Mouse (Mus musculus) embryonic facial prominence, embryonic 12.5 days (tissue): ENCODE data around the gene 2900011O08Rik. TPM values are rescaled to one million over a fixed set of nuclear protein-coding genes. Genes with fewer than 3 reads are reported as not detected.

Source experiments
- ATAC-seq: fragments of 200-750 bp; cut with Nextera tagmentation; 2 replicates; pipeline ENCODE4 v1.8.0; 2017; ENCODE audit not compliant: insufficient number of reproducible peaks, insufficient read depth, low FRiP score, low TSS enrichment
- H3K27ac ChIP-seq: fragments of 300-500 bp; sonication (generic); 2 replicates; pipeline ENCODE4 v1.5.1; 2016; ENCODE audit warnings: mild to moderate bottlenecking
- H3K27me3 ChIP-seq: fragments of 300-500 bp; sonication (generic); 2 replicates; pipeline ENCODE4 v1.6.1; 2016; ENCODE audit warnings: mild to moderate bottlenecking, moderate library complexity
- H3K36me3 ChIP-seq: fragments of 300-500 bp; sonication (generic); 2 replicates; pipeline ENCODE4 v1.6.1; 2016; ENCODE audit warnings: mild to moderate bottlenecking
- H3K4me1 ChIP-seq: fragments of 300-500 bp; sonication (generic); 2 replicates; pipeline ENCODE4 v1.6.1; 2016
- H3K4me2 ChIP-seq: fragments of 300-500 bp; sonication (generic); replicated peaks from 2 replicates; pipeline ENCODE4 v1.6.1; 2016; ENCODE audit warnings: mild to moderate bottlenecking, moderate library complexity
- H3K4me3 ChIP-seq: fragments of 300-500 bp; sonication (generic); 2 replicates; pipeline ENCODE4 v1.5.1; 2016; ENCODE audit warnings: mild to moderate bottlenecking
- H3K9ac ChIP-seq: fragments of 300-500 bp; sonication (generic); 2 replicates; pipeline ENCODE4 v1.6.1; 2016; ENCODE audit warnings: mild to moderate bottlenecking, moderate library complexity
- H3K9me3 ChIP-seq: fragments of 300-500 bp; sonication (generic); 2 replicates; pipeline ENCODE4 v1.6.1; 2016; ENCODE audit warnings: mild to moderate bottlenecking, moderate library complexity
- WGBS: fragments of 180-500 bp; shearing (Covaris S2); methylation state at CpG from one replicate; pipeline ENCODE4 v1.1.7; 2016; 5-methylcytosine and 5-hydroxymethylcytosine counted together
- polyA plus RNA-seq: library from polyadenylated mRNA; unstranded; fragments of >200 nt; fragmentation: Nextera tagmentation; extraction: Ambion mirVana; gene quantifications from 2 replicates; pipeline ENCODE4 v1.2.1, GENCODE M21; 2016

2900011O08Rik gene
- polyA plus RNA-seq, 1 experiment from 2014 or later, result 10.6 TPM

- Histone ChIP-seq H3K27ac (no peak overlapping the region), H3K4me3 (no peak overlapping the region), H3K4me2 (no peak overlapping the region), H3K27me3 (no peaks in the 10 kb centered on the region), H3K4me1 (no peaks in the 10 kb centered on the region), H3K9me3 (no peaks in the 10 kb centered on the region), H3K36me3 (peaks cover 84% of the 10 kb centered on the region), H3K9ac (no peak overlapping the region)
- no peak for ATAC-seq
- 91% methylated on average over 2 of the region's 2 CpGs for WGBS
Observed at GRCm38 (mm10) chr16:14123901-14124300, 137.5 kb downstream of the 2900011O08Rik start.

- Histone ChIP-seq H3K9me3 (no peaks in the 10 kb centered on the region), H3K4me2 (no peak overlapping the region), H3K4me3 (no peak overlapping the region), H3K27me3 (no peaks in the 10 kb centered on the region), H3K27ac (no peak overlapping the region), H3K4me1 (no peaks in the 10 kb centered on the region), H3K36me3 (peaks cover 89% of the 10 kb centered on the region), H3K9ac (no peak overlapping the region)
- ATAC-seq, result no peak
- 95% methylated on average over 7 of the region's 7 CpGs for WGBS
Observed at GRCm38 (mm10) chr16:14124709-14125108, 138.3 kb downstream of the 2900011O08Rik start.

- Histone ChIP-seq H3K27me3 (no peaks in the 10 kb centered on the region), H3K36me3 (peaks cover 90% of the 10 kb centered on the region)
- WGBS, result 94% methylated on average over 1 of the region's 1 CpGs
Observed at GRCm38 (mm10) chr16:14125253-14125652, 138.8 kb downstream of the 2900011O08Rik start.

GRCm38 (mm10) chr16:14128977-14129376 is 142.6 kb downstream of the 2900011O08Rik start:
- H3K27me3 ChIP-seq, result no peaks in the 10 kb centered on the region
- no peaks in the 10 kb centered on the region for H3K9me3 ChIP-seq
- ATAC-seq, result no peak
- no peak overlapping the region for H3K4me2 ChIP-seq
- no peaks in the 10 kb centered on the region for H3K4me1 ChIP-seq
- H3K9ac ChIP-seq, result no peak overlapping the region
- H3K27ac ChIP-seq, result no peak overlapping the region
- no peak overlapping the region for H3K4me3 ChIP-seq
- H3K36me3 ChIP-seq, result peaks cover 89% of the 10 kb centered on the region

More at GRCm38 (mm10) chr16:14125253-14125652, 138.8 kb downstream of the 2900011O08Rik start:
- no peak overlapping the region for H3K27ac ChIP-seq
- no peak overlapping the region for H3K4me2 ChIP-seq
- no peak overlapping the region for H3K9ac ChIP-seq
- ATAC-seq, result no peak
- no peaks in the 10 kb centered on the region for H3K9me3 ChIP-seq
- no peak overlapping the region for H3K4me3 ChIP-seq
- no peaks in the 10 kb centered on the region for H3K4me1 ChIP-seq

GRCm38 (mm10) chr16:14130796-14131195 is 144.4 kb downstream of the 2900011O08Rik start:
- Histone ChIP-seq H3K4me3 (no peak overlapping the region), H3K9ac (no peak overlapping the region), H3K27me3 (no peaks in the 10 kb centered on the region), H3K4me1 (no peaks in the 10 kb centered on the region), H3K36me3 (peaks cover 87% of the 10 kb centered on the region), H3K4me2 (no peak overlapping the region), H3K27ac (no peak overlapping the region), H3K9me3 (no peaks in the 10 kb centered on the region)
- whole genome bisulfite sequencing, result 91% methylated on average over 7 of the region's 7 CpGs
- ATAC-seq, result no peak

GRCm38 (mm10) chr16:14131376-14131775 is 145.0 kb downstream of the 2900011O08Rik start:
- Histone ChIP-seq H3K4me3 (no peak overlapping the region), H3K27me3 (no peaks in the 10 kb centered on the region), H3K4me2 (no peak overlapping the region), H3K4me1 (no peaks in the 10 kb centered on the region), H3K36me3 (peaks cover 89% of the 10 kb centered on the region), H3K9me3 (no peaks in the 10 kb centered on the region), H3K9ac (no peak overlapping the region), H3K27ac (no peak overlapping the region)
- ATAC-seq, result no peak
- WGBS, result 83% methylated on average over 3 of the region's 3 CpGs

- WGBS, result 86% methylated on average over 5 of the region's 5 CpGs
Observed at GRCm38 (mm10) chr16:14131838-14132237, 145.4 kb downstream of the 2900011O08Rik start.

GRCm38 (mm10) chr16:14135014-14135413 is 148.6 kb downstream of the 2900011O08Rik start:
- H3K4me1 ChIP-seq, result no peaks in the 10 kb centered on the region
- H3K27ac ChIP-seq, result no peak overlapping the region
- no peak for ATAC-seq
- WGBS, result 94% methylated on average over 2 of the region's 2 CpGs
- no peak overlapping the region for H3K4me3 ChIP-seq
- peaks cover 87% of the 10 kb centered on the region for H3K36me3 ChIP-seq
- no peaks in the 10 kb centered on the region for H3K9me3 ChIP-seq
- H3K9ac ChIP-seq, result no peak overlapping the region
- H3K27me3 ChIP-seq, result no peaks in the 10 kb centered on the region
- no peak overlapping the region for H3K4me2 ChIP-seq

More at GRCm38 (mm10) chr16:14131838-14132237, 145.4 kb downstream of the 2900011O08Rik start:
- Histone ChIP-seq H3K9ac (no peak overlapping the region), H3K27me3 (no peaks in the 10 kb centered on the region), H3K4me2 (no peak overlapping the region), H3K9me3 (no peaks in the 10 kb centered on the region), H3K4me3 (no peak overlapping the region), H3K27ac (no peak overlapping the region), H3K4me1 (no peaks in the 10 kb centered on the region), H3K36me3 (peaks cover 94% of the 10 kb centered on the region)
- ATAC-seq, result no peak

- peaks cover 85% of the 10 kb centered on the region for H3K36me3 ChIP-seq
- H3K4me2 ChIP-seq, result no peak overlapping the region
- ATAC-seq, result no peak
- no peaks in the 10 kb centered on the region for H3K9me3 ChIP-seq
- no peaks in the 10 kb centered on the region for H3K4me1 ChIP-seq
- 100% methylated on average over 1 of the region's 1 CpGs for WGBS
- H3K4me3 ChIP-seq, result no peak overlapping the region
- no peak overlapping the region for H3K27ac ChIP-seq
- H3K9ac ChIP-seq, result no peak overlapping the region
- no peaks in the 10 kb centered on the region for H3K27me3 ChIP-seq
Observed at GRCm38 (mm10) chr16:14137976-14138561, 151.7 kb downstream of the 2900011O08Rik start.

GRCm38 (mm10) chr16:14139106-14139505 is 152.7 kb downstream of the 2900011O08Rik start:
- Histone ChIP-seq H3K27ac (no peak overlapping the region), H3K36me3 (peaks cover 81% of the 10 kb centered on the region), H3K9me3 (no peaks in the 10 kb centered on the region), H3K4me1 (no peaks in the 10 kb centered on the region), H3K4me3 (no peak overlapping the region), H3K27me3 (no peaks in the 10 kb centered on the region), H3K4me2 (no peak overlapping the region), H3K9ac (no peak overlapping the region)
- ATAC-seq, result no peak

- peaks cover 80% of the 10 kb centered on the region for H3K36me3 ChIP-seq
- H3K9ac ChIP-seq, result no peak overlapping the region
- H3K4me3 ChIP-seq, result no peak overlapping the region
- WGBS, result 91% methylated on average over 3 of the region's 3 CpGs
- H3K27ac ChIP-seq, result no peak overlapping the region
- H3K9me3 ChIP-seq, result no peaks in the 10 kb centered on the region
- ATAC-seq, result no peak
- H3K4me2 ChIP-seq, result no peak overlapping the region
- no peaks in the 10 kb centered on the region for H3K27me3 ChIP-seq
- H3K4me1 ChIP-seq, result no peaks in the 10 kb centered on the region
Observed at GRCm38 (mm10) chr16:14143298-14143697, 156.9 kb downstream of the 2900011O08Rik start.

- no peak overlapping the region for H3K4me3 ChIP-seq
- H3K4me1 ChIP-seq, result no peaks in the 10 kb centered on the region
- no peak overlapping the region for H3K4me2 ChIP-seq
- no peaks in the 10 kb centered on the region for H3K9me3 ChIP-seq
- no peaks in the 10 kb centered on the region for H3K27me3 ChIP-seq
- no peak overlapping the region for H3K27ac ChIP-seq
- ATAC-seq, result no peak
- no peak overlapping the region for H3K9ac ChIP-seq
- peaks cover 77% of the 10 kb centered on the region for H3K36me3 ChIP-seq
Observed at GRCm38 (mm10) chr16:14147712-14148111, 161.3 kb downstream of the 2900011O08Rik start.
